Mouse (Mus musculus): ENCODE data around the gene Prkn. TPM values are rescaled to one million over a fixed set of nuclear protein-coding genes. Genes with fewer than 3 reads are reported as not detected.

Prkn gene
- polyA plus RNA-seq, 1 experiment from 2014 or later, result 3.9 TPM

GRCm38 (mm10) chr17:11801226-11801625 is 961.0 kb downstream of the Prkn start:
- no peak for ATAC-seq (ENCODE audit: low FRiP score)
- no peaks in the 10 kb centered on the region for H3K4me1 ChIP-seq (replicated peaks)
- H3K9ac ChIP-seq, result no peak overlapping the region
- no peaks in the 10 kb centered on the region for H3K9me3 ChIP-seq
- H3K4me2 ChIP-seq, result no peak overlapping the region
- H3K27me3 ChIP-seq, result no peaks in the 10 kb centered on the region
- no peaks in the 10 kb centered on the region for H3K36me3 ChIP-seq
- H3K27ac ChIP-seq, result no peak overlapping the region
- 90% methylated on average over 4 of the region's 4 CpGs for WGBS
- H3K4me3 ChIP-seq, result no peak overlapping the region

DNA sequence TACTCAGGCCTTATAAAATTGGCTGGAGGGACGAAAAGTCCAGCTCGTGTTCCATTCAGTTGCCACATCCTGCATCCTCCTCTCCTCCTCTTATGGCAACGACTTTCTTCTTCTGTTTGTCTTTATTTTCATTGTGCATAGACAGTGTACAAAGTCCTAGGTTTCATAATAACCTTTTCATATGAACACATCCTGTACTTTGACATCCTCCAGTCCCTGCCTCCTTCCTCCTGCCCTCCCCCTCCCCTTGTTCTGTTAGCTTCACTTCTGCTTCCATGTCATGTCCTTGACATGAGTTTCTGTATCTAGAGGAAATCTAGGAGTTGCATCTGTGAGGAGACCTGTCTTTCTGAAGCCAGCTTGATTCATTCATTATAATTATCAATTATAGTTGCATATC is 967.1 kb downstream of the Prkn start:
- no peaks in the 10 kb centered on the region for H3K36me3 ChIP-seq
- no peak for ATAC-seq (ENCODE audit: low FRiP score)
- H3K27me3 ChIP-seq, result no peaks in the 10 kb centered on the region
- H3K9me3 ChIP-seq, result no peaks in the 10 kb centered on the region
- no peak overlapping the region for H3K9ac ChIP-seq
- no peak overlapping the region for H3K4me3 ChIP-seq
- 88% methylated on average over 3 of the region's 3 CpGs for WGBS
- H3K27ac ChIP-seq, result no peak overlapping the region
- H3K4me1 ChIP-seq (replicated peaks), result no peaks in the 10 kb centered on the region
- no peak overlapping the region for H3K4me2 ChIP-seq

DNA sequence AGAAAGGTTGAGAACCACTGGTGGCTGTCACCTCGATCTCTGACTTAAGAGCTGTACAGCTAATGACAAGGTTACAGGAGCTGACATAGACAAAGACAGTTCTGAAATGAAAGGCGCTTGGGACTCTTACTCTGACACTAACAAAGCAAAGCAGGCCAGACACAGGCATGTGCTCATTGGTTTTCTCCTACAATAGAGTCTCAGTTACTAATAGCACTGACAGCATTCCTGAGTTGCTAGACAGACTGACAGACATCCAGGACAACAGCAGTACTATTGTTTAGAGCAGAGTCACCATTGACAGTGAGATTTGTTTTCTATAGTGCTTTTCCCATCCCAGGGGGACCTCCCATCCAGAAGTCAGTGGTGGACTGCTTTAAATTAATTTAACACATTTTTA is 977.7 kb downstream of the Prkn start:
- WGBS, result 59% methylated on average over 2 of the region's 2 CpGs
- Histone ChIP-seq H3K9me3 (no peaks in the 10 kb centered on the region), H3K27ac (no peak overlapping the region), H3K36me3 (no peaks in the 10 kb centered on the region), H3K4me1 (replicated peaks) (0 out of 2 replicates have a peak, but pooled peaks cover 2% of the 10 kb centered on the region), H3K27me3 (no peaks in the 10 kb centered on the region), H3K9ac (no peak overlapping the region), H3K4me3 (no peak overlapping the region), H3K4me2 (no peak overlapping the region)
- ATAC-seq (ENCODE audit: low FRiP score), result no peak

DNA sequence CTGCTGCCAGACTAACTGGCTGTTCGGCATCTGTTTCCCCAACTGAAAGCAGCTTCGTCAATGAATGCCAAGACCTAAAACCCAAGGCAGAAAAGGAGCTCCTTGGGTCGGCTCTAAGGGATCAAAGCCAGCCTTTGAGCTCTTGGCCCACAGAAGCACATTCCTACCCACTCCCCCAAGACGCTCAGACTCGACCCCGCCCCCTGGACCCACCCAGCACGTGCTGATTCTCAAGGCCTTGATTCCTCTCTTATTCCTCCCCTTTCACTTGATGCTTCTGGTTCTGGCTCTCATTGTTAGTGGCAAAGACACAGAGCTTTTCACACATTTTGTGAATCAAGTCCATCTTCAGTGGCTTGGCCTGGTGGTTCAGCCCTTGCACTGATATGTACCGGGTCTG is 979.3 kb downstream of the Prkn start:
- WGBS, result 51% methylated on average over 8 of the region's 8 CpGs
- Histone ChIP-seq H3K9ac (no peak overlapping the region), H3K27me3 (no peaks in the 10 kb centered on the region), H3K36me3 (no peaks in the 10 kb centered on the region), H3K9me3 (no peaks in the 10 kb centered on the region), H3K4me2 (no peak overlapping the region), H3K4me3 (no peak overlapping the region), H3K4me1 (replicated peaks) (peaks cover 15% of the 10 kb centered on the region), H3K27ac (no peak overlapping the region)
- no peak for ATAC-seq (ENCODE audit: low FRiP score)

DNA sequence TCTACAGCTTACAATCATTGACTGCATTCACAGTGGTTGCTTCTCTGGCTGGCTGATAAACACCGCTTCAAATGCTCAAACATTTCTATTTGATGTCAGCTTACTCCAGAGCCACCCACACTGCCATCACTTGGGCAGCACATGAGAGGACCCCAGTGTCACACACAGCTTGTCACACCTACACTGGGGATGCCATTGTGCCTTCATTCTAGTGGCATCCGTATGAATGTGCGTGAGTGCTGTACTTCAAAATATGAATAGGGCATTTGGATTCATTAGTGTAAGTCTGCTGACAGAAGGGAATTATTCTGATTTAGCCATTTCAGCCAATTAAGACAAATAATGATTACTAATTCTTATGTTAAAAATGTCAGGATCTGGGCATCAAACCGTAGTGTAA is 980.6 kb downstream of the Prkn start:
- H3K27me3 ChIP-seq, result no peaks in the 10 kb centered on the region
- peaks cover 15% of the 10 kb centered on the region for H3K4me1 ChIP-seq (replicated peaks)
- no peak for ATAC-seq (ENCODE audit: low FRiP score)
- WGBS, result 90% methylated on average over 4 of the region's 4 CpGs
- no peak overlapping the region for H3K4me2 ChIP-seq
- no peak overlapping the region for H3K9ac ChIP-seq
- no peaks in the 10 kb centered on the region for H3K36me3 ChIP-seq
- H3K9me3 ChIP-seq, result no peaks in the 10 kb centered on the region
- no peak overlapping the region for H3K27ac ChIP-seq
- no peak overlapping the region for H3K4me3 ChIP-seq

DNA sequence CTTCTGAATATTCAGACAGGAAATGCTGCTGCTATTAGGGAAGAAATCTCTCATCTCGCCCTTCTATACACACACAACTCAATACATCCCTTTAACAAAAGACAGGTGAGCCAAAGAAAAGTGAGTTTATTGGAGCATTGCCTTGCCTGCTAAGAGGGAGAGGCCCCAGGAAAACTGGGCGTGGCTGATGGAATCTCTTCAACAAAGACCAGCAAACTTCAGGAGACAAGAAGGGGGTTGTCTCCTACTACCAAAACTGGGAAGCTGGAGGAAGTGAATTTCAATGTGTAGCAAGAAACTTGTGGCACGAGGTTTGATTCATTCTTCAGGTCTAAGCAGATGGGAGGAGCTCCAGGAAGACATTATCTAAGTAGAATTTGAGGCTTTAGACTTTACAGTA is 989.3 kb downstream of the Prkn start:
- no peak overlapping the region for H3K27ac ChIP-seq
- H3K36me3 ChIP-seq, result no peaks in the 10 kb centered on the region
- H3K4me3 ChIP-seq, result no peak overlapping the region
- WGBS, result 70% methylated on average over 3 of the region's 3 CpGs
- no peak overlapping the region for H3K9ac ChIP-seq
- 0 out of 2 replicates have a peak, but pooled peaks cover 3% of the 10 kb centered on the region for H3K4me1 ChIP-seq (replicated peaks)
- no peak for ATAC-seq (ENCODE audit: low FRiP score)
- no peak overlapping the region for H3K4me2 ChIP-seq
- H3K9me3 ChIP-seq, result no peaks in the 10 kb centered on the region
- no peaks in the 10 kb centered on the region for H3K27me3 ChIP-seq

DNA sequence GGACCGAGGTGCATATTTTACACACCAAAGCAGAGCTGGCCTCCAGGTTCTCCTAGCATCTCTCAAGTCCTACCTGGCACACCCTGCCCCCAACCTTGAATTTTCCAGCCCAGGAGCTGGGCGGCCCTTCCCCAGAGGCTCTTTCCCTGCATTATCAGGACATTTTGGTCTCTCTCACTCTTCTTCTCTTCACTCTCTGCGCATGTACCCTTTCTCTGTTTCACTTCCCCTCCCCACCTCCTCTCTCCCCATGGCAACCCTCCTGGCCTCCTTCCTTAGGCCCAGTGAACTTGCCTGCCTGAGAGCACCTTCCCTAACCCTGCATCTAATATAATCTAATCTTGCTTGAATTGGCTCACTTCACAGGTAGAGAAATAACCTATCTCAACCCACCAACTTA is 996.9 kb downstream of the Prkn start:
- Histone ChIP-seq H3K36me3 (no peaks in the 10 kb centered on the region), H3K27me3 (no peaks in the 10 kb centered on the region), H3K9ac (no peak overlapping the region), H3K4me1 (replicated peaks) (0 out of 2 replicates have a peak, but pooled peaks cover 8% of the 10 kb centered on the region), H3K4me3 (no peak overlapping the region), H3K9me3 (no peaks in the 10 kb centered on the region), H3K27ac (no peak overlapping the region), H3K4me2 (no peak overlapping the region)
- no peak for ATAC-seq (ENCODE audit: low FRiP score)
- 86% methylated on average over 3 of the region's 3 CpGs for WGBS

DNA sequence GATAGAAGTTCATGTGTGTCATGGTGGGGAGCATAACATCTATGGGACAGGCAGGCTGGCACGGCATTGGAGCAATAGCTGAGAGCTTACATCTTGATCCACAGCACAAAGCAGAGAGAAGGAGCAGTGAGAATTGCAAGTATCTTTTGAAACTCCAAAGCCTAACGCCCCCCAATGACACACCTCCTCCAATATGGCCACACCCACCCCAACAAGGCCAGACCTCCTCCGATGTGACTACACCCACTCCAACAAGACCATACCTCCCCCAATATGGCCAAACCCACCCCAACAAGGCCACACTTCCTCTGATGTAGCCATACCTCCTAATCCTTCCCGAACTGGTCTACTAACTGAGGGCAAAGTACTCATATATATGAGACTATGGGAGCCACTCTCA is 1004.3 kb downstream of the Prkn start:
- no peaks in the 10 kb centered on the region for H3K27me3 ChIP-seq
- no peaks in the 10 kb centered on the region for H3K36me3 ChIP-seq
- no peak overlapping the region for H3K4me2 ChIP-seq
- ATAC-seq (ENCODE audit: low FRiP score), result no peak
- 90% methylated on average over 4 of the region's 4 CpGs for WGBS
- H3K9me3 ChIP-seq, result no peaks in the 10 kb centered on the region
- H3K27ac ChIP-seq, result no peak overlapping the region
- H3K4me1 ChIP-seq (replicated peaks), result no peaks in the 10 kb centered on the region; the same call in 1 of the 2 replicates
- H3K4me3 ChIP-seq, result no peak overlapping the region
- no peak overlapping the region for H3K9ac ChIP-seq

- no peak overlapping the region for H3K27ac ChIP-seq
- WGBS, result 95% methylated on average over 3 of the region's 3 CpGs
- H3K4me1 ChIP-seq (replicated peaks), result no peaks in the 10 kb centered on the region; the same call in 1 of the 2 replicates
- H3K4me2 ChIP-seq, result no peak overlapping the region
- H3K9me3 ChIP-seq, result no peaks in the 10 kb centered on the region
- H3K27me3 ChIP-seq, result no peaks in the 10 kb centered on the region
- no peak overlapping the region for H3K9ac ChIP-seq
- H3K4me3 ChIP-seq, result no peak overlapping the region
- ATAC-seq (ENCODE audit: low FRiP score), result no peak
- H3K36me3 ChIP-seq, result no peaks in the 10 kb centered on the region
These were observed 1004.8 kb downstream of the Prkn start for GRCm38 (mm10) chr17:11844989-11845388.

DNA sequence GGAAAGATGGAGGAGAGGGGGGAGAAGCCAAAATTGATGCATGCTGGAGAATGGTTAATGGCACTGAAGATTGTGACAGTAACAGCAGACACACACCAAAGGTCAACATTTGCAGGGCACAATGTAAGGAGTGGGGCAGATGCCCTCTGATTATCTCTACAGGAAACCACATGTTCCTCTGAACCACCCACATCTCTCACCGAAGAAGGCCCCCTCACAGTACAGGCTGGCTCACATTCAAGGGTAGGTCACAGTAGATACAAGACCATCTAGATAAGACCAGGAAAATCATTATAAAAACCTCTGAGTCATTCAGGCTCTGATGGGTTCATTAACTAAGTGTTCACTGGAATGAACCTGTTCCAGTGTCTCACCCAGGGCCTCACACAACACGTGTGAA is 1005.3 kb downstream of the Prkn start:
- Histone ChIP-seq H3K4me1 (replicated peaks) (no peaks in the 10 kb centered on the region; the same call in 1 of the 2 replicates), H3K9me3 (no peaks in the 10 kb centered on the region), H3K9ac (no peak overlapping the region), H3K27me3 (no peaks in the 10 kb centered on the region), H3K4me2 (no peak overlapping the region), H3K4me3 (no peak overlapping the region), H3K36me3 (no peaks in the 10 kb centered on the region), H3K27ac (0 out of 2 replicates have a peak overlapping the region, but pooled peaks have one; percentile 48)
- ATAC-seq (ENCODE audit: low FRiP score), result no peak
- 84% methylated on average over 2 of the region's 2 CpGs for WGBS

DNA sequence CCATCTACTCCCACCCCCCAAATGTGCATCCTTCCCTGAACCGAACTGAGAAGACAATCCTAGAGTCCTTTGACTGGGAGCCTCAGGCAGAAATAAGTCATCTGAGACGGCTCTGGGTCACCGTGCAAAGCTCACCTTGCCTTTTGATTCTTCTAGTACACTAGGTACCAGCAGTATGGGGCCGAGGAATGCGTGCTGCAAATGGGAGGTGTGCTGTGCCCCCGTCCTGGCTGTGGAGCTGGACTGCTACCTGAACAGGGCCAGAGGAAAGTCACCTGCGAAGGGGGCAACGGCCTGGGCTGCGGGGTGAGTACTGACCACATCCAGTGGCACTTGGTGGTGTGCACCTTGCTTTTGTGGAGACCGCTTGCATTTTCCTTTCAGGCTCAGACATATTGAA is 1014.4 kb downstream of the Prkn start:
- WGBS, result 87% methylated on average over 10 of the region's 10 CpGs
- Histone ChIP-seq H3K36me3 (no peaks in the 10 kb centered on the region), H3K9me3 (no peaks in the 10 kb centered on the region), H3K27me3 (no peaks in the 10 kb centered on the region), H3K9ac (no peak overlapping the region), H3K4me1 (replicated peaks) (no peaks in the 10 kb centered on the region), H3K4me3 (no peak overlapping the region), H3K4me2 (no peak overlapping the region), H3K27ac (no peak overlapping the region)
- ATAC-seq (ENCODE audit: low FRiP score), result no peak

- Histone ChIP-seq H3K27me3 (no peaks in the 10 kb centered on the region), H3K9me3 (no peaks in the 10 kb centered on the region), H3K4me1 (replicated peaks) (no peaks in the 10 kb centered on the region), H3K36me3 (no peaks in the 10 kb centered on the region), H3K9ac (no peak overlapping the region), H3K27ac (no peak overlapping the region), H3K4me2 (no peak overlapping the region), H3K4me3 (no peak overlapping the region)
- WGBS, result 86% methylated on average over 7 of the region's 7 CpGs
- no peak for ATAC-seq (ENCODE audit: low FRiP score)
These were observed 1018.7 kb downstream of the Prkn start for GRCm38 (mm10) chr17:11858772-11859405.

DNA sequence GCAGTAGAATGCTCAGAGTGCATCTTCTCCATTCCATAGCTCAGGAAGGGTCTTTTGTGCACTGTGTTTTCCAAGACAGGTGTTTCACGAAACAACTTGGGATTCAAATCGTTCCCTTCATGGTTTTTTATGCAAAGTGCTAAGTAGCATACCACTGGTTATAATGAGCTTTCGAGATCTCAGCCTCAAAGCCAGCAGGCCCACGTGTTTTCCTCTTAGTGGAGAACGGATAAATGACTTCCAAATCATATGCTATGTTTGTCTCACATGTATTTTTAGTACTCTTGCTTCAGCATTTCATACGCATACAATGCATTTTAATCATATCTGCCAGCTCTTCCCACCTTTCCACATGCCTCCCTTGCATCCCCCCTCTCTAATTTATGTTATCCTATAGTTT is 1021.0 kb downstream of the Prkn start:
- 92% methylated on average over 6 of the region's 6 CpGs for WGBS
- ATAC-seq (ENCODE audit: low FRiP score), result no peak
- Histone ChIP-seq H3K4me1 (replicated peaks) (no peaks in the 10 kb centered on the region), H3K4me3 (no peak overlapping the region), H3K9ac (no peak overlapping the region), H3K27me3 (no peaks in the 10 kb centered on the region), H3K27ac (no peak overlapping the region), H3K9me3 (no peaks in the 10 kb centered on the region), H3K36me3 (no peaks in the 10 kb centered on the region), H3K4me2 (no peak overlapping the region)

Measured in hindbrain, embryonic 13.5 days (tissue).